Mouse (Mus musculus) heart, postnatal 0 days (tissue): ENCODE results near the gene Gtf2f2.

Experiments
- CTCF ChIP-seq: IDR thresholded peaks from 2 replicates; pipeline ENCODE4 v1.5.1; 2016; ENCODE audit warnings: antibody characterized with exemption, control low read depth, low read depth
- EP300 ChIP-seq: IDR thresholded peaks from 2 replicates; pipeline ENCODE4 v1.6.1; 2016; ENCODE audit warnings: antibody characterized with exemption, low read depth

GRCm38 (mm10) chr14:75883330-75883729, 127.3 kb downstream of the Gtf2f2 start:
- no peak for TF ChIP-seq CTCF
- no peak for TF ChIP-seq EP300
